Mouse (Mus musculus): ENCODE measurements around the gene Lrriq1. TPM values are rescaled to one million over a fixed set of nuclear protein-coding genes. Genes with fewer than 3 reads are reported as not detected.

Lrriq1 gene
- polyA plus RNA-seq, 1 experiment from 2014 or later, result 0.24 TPM

DNA sequence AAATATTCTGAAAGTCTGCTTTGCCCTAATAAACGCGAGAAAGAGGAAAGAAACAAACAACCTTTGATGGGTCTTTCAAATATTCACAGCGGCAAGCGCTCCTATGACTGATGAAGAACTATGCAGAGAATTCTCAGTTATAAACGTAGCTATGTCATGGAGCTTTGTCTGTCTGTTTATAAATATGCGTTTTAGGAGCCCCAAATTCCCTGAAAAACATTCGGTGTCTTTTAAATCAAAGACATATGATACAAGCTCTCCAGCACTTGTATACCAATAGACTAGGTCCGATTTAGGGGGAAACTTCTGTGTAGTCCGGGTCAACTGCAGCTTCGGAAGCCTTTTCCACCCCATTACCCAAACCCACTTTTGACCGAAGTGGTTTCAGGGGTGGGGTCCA is 205.2 kb downstream of the Lrriq1 start:
- no peak for ATAC-seq (replicated peaks; ENCODE audit: extremely low read depth, insufficient read depth, low FRiP score)
- Histone ChIP-seq H3K4me1 (ENCODE audit: control insufficient read depth, insufficient read depth, low read length) (no peaks in the 10 kb centered on the region), H3K9ac (ENCODE audit: low read length) (no peak overlapping the region), H3K4me3 (ENCODE audit: low read length) (no peak overlapping the region), H3K9me3 (replicated peaks; ENCODE audit: control insufficient read depth, low read length) (no peaks in the 10 kb centered on the region), H3K27ac (ENCODE audit: low read length) (no peak overlapping the region), H3K4me2 (ENCODE audit: low read depth, low read length) (no peak overlapping the region), H3K36me3 (ENCODE audit: control insufficient read depth, insufficient read depth) (no peaks in the 10 kb centered on the region), H3K27me3 (ENCODE audit: control insufficient read depth, insufficient read depth, low read length) (peaks cover 72% of the 10 kb centered on the region)
- 9% methylated on average over 11 of the region's 11 CpGs for WGBS

DNA sequence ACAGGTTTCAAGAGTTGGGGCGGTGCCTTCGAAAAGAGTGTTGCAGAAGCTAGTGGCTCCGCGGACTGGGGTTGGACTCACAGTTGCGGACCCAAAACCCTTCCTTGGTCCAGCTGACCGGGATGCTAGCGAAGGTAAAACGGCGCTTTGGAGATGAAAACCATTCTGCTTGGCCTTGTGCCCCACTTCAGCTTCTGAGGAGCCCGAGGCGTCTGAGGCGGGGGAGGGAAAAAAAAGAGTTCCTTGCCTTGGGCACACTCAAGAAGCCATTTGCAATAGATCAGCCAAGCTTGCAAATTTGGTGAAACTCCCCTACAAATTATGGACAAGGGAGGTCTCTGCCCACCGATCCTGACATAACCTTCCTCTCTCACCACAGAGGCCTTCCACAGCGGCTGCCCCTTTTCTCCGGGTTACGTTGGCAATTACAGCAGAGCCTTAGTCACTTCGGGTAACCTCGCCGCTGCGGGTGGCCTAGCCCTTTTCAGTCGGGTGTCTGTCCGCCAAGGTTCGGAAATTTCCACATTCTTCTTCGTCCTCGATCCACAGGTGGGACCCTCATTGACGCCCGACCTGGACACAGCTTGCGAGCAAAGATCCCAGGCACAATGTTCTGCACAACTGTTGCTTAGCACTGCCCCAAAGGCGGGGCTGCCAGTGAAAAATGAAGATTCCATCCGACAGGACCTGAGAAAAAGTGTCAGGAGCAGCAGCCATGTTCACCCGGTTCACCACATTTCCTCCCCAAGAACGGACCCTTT is 206.2 kb downstream of the Lrriq1 start, which contains the start of gene Alx1:
TSS of gene Alx1 (minus strand) at position 486 of the 761 bp plus-strand sequence.
- Histone ChIP-seq H3K27me3 (ENCODE audit: control insufficient read depth, insufficient read depth, low read length) (peaks cover 67% of the 10 kb centered on the region), H3K27ac (ENCODE audit: low read length) (no peak within 1 kb of the TSS), H3K4me1 (ENCODE audit: control insufficient read depth, insufficient read depth, low read length) (no peaks in the 10 kb centered on the region), H3K9ac (ENCODE audit: low read length) (no peak within 1 kb of the TSS), H3K4me2 (ENCODE audit: low read depth, low read length) (peak within 1 kb of the TSS; percentile 83; the same call in 1 of the 2 replicates), H3K36me3 (ENCODE audit: control insufficient read depth, insufficient read depth) (no peaks in the 10 kb centered on the region), H3K4me3 (ENCODE audit: low read length) (peak within 1 kb of the TSS; percentile 59), H3K9me3 (replicated peaks; ENCODE audit: control insufficient read depth, low read length) (no peaks in the 10 kb centered on the region)
- WGBS, result 4% methylated on average over 32 of the region's 32 CpGs
- ATAC-seq (replicated peaks; ENCODE audit: extremely low read depth, insufficient read depth, low FRiP score), result no peak

DNA sequence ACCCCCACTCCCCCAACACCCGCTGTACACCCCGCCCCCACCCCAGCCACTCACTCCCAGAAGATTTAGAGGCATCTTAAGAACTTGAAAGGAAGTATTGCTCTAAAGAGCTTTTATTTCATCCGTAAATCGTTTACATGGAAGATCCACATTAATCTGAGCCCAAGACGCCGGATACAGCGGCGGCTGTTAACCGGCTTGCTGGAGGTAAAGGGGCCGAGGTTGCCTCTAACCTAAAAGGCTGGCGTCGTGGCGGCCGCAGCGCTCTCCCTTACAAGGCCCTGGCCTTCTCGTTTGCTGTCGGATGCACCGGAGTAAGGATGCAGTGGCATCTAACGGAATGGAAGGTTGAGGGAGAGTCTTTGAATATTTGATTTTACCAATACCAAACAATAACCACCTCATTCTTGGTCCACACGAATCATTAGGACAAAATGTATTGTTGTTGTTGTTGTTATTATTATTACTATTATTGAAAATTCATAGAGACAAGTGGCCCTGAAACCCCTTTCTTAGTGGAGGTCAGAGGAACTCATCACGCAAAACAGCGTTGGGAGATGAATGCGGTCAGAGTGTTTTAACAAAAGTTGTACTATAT is 206.9 kb downstream of the Lrriq1 start:
- WGBS, result 3% methylated on average over 23 of the region's 23 CpGs
- no peaks in the 10 kb centered on the region for H3K4me1 ChIP-seq (ENCODE audit: control insufficient read depth, insufficient read depth, low read length)
- H3K27me3 ChIP-seq (ENCODE audit: control insufficient read depth, insufficient read depth, low read length), result peaks cover 61% of the 10 kb centered on the region
- H3K27ac ChIP-seq (ENCODE audit: low read length), result no peak overlapping the region
- peak overlapping the region; percentile 83; the same call in 1 of the 2 replicates for H3K4me2 ChIP-seq (ENCODE audit: low read depth, low read length)
- H3K9ac ChIP-seq (ENCODE audit: low read length), result no peak overlapping the region
- H3K4me3 ChIP-seq (ENCODE audit: low read length), result peak overlapping the region; percentile 59
- no peaks in the 10 kb centered on the region for H3K36me3 ChIP-seq (ENCODE audit: control insufficient read depth, insufficient read depth)
- H3K9me3 ChIP-seq (replicated peaks; ENCODE audit: control insufficient read depth, low read length), result no peaks in the 10 kb centered on the region
- ATAC-seq (replicated peaks; ENCODE audit: extremely low read depth, insufficient read depth, low FRiP score), result no peak

DNA sequence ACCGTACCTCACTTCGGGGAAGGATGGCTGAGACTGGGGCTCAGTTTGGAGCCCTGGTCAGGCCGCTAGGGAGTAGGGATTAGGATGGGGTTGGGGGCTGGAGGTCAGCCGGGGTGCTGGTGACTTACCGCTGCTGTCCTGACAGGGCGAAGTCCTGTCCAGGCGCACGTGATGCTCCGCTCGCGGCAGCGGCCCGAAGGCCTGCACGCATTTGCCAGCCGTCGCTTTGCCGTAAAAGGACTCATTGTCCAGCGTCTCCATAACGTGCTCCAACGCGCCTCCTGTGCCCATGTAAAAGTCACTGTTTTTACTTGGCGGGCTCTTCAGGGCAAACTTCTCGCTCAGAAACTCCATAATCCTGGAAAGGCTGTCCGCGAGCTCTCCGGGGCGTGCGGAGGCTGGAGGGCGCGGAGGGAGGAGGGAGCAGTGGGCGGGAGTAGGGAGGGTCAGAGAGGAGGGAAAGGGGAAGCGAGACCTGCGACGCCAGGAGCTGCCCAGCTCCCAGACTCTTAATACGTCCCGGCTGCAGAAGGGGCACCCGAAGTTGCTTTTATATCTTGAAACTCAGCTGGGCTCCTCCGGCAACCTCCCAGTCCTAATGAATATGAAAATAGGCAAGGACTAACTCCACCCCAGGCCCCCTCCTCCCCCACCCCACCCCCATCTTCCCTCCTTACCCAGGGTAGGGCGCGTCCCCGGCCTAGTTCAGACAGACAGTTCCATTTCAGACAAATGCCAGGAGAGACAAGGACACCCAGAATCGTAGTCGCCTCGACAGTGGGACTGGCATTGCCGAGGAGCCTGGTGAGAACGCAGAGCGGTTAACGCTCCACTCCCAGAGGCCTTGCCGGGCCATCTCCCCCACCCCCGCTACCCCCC is 207.6 kb downstream of the Lrriq1 start:
- under 1% methylated on average over 49 of the region's 50 CpGs for WGBS
- H3K4me1 ChIP-seq (ENCODE audit: control insufficient read depth, insufficient read depth, low read length), result no peaks in the 10 kb centered on the region
- no peak overlapping the region for H3K27ac ChIP-seq (ENCODE audit: low read length)
- H3K27me3 ChIP-seq (ENCODE audit: control insufficient read depth, insufficient read depth, low read length), result peaks cover 60% of the 10 kb centered on the region
- no peaks in the 10 kb centered on the region for H3K9me3 ChIP-seq (replicated peaks; ENCODE audit: control insufficient read depth, low read length)
- H3K36me3 ChIP-seq (ENCODE audit: control insufficient read depth, insufficient read depth), result no peaks in the 10 kb centered on the region
- H3K4me2 ChIP-seq (ENCODE audit: low read depth, low read length), result peak overlapping the region; percentile 83
- H3K4me3 ChIP-seq (ENCODE audit: low read length), result peak overlapping the region; percentile 59
- ATAC-seq (replicated peaks; ENCODE audit: extremely low read depth, insufficient read depth, low FRiP score), result peak; percentile 67
- H3K9ac ChIP-seq (ENCODE audit: low read length), result no peak overlapping the region

DNA sequence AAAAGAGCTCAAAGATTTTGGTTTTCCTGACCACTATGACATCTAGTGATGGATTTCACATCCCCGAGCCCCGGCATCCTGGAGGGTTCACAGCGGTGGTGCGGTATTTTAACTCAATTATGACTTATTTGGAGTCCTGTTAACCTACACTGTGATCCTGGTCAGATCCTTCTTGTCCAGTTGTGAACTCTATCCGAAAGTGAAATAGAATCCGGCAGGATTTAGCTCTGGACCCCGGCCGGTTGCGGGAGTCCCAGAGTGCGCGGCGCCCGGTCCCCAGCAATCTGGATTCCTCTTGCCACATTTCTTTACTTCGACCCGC is 208.2 kb downstream of the Lrriq1 start:
- no peaks in the 10 kb centered on the region for H3K4me1 ChIP-seq (ENCODE audit: control insufficient read depth, insufficient read depth, low read length)
- H3K9me3 ChIP-seq (replicated peaks; ENCODE audit: control insufficient read depth, low read length), result no peaks in the 10 kb centered on the region
- 0% methylated on average over 15 of the region's 15 CpGs for WGBS
- no peak overlapping the region for H3K9ac ChIP-seq (ENCODE audit: low read length)
- no peaks in the 10 kb centered on the region for H3K36me3 ChIP-seq (ENCODE audit: control insufficient read depth, insufficient read depth)
- peak overlapping the region; percentile 83 for H3K4me2 ChIP-seq (ENCODE audit: low read depth, low read length)
- H3K27ac ChIP-seq (ENCODE audit: low read length), result no peak overlapping the region
- H3K27me3 ChIP-seq (ENCODE audit: control insufficient read depth, insufficient read depth, low read length), result peaks cover 54% of the 10 kb centered on the region
- ATAC-seq (replicated peaks; ENCODE audit: extremely low read depth, insufficient read depth, low FRiP score), result no peak
- peak overlapping the region; percentile 59 for H3K4me3 ChIP-seq (ENCODE audit: low read length)

DNA sequence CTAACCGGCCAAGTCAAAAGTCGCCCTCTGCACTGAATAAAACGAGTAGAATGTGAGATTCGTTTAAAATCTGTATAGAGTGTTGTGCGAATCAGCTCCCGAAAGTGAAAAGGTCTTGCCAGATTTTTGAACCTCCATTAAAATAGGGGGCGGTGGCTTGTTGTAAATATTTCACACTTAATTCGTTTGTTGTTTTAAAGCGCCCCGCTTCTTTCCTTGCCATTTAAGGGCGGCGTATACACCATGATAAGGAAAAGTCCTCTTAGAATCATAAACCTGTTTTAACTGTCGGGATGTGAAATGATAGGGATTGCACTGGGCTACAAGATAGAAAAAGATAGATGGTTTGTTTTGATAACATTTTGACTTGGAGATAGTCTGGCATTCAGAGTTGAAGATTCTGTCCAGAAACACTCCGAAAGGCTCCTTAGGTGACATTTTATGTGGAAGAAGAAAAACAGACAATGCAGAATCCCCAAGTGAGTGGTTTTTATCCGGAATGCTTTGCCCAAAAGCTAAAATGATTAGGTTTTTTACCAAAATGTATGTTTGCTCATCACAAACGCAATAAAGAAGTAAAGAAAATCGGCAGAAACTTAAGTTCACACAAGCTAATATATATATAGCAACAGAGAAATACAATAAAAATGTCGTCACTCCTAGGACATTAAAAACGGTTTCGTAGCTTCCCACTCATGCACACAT is 208.7 kb downstream of the Lrriq1 start:
- ATAC-seq (replicated peaks; ENCODE audit: extremely low read depth, insufficient read depth, low FRiP score), result no peak
- no peak overlapping the region for H3K4me2 ChIP-seq (ENCODE audit: low read depth, low read length)

DNA sequence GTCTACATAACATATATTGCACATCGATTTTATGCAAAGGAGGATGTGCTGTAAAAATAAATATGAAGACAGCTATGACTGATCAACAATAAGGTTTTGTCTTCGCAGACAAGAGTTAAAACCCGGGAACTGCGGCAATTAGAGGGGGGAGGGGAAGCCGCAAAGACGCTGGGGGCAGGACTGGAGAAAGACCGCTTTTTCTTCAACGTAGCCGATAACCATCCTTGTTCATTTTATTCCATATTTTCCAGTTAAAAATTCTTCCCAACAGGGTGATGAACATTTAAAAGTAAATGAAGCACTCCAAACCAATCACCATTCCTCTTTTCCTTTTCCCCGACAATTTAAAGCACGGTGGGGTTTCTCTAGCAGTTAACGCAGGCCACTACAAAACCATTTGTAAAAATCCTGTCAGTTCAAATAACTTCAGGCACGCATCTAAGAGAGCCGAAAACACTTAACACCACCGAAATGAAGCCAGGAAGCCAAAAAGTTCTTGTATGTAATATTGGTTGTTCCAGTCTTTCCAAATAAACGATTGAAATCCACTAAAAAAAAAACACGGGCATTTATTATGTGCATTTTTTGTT is 209.4 kb downstream of the Lrriq1 start:
- no peak overlapping the region for H3K4me3 ChIP-seq (ENCODE audit: low read length)
- H3K4me2 ChIP-seq (ENCODE audit: low read depth, low read length), result no peak overlapping the region
- peaks cover 48% of the 10 kb centered on the region for H3K27me3 ChIP-seq (ENCODE audit: control insufficient read depth, insufficient read depth, low read length)
- no peaks in the 10 kb centered on the region for H3K36me3 ChIP-seq (ENCODE audit: control insufficient read depth, insufficient read depth)
- no peak overlapping the region for H3K27ac ChIP-seq (ENCODE audit: low read length)
- ATAC-seq (replicated peaks; ENCODE audit: extremely low read depth, insufficient read depth, low FRiP score), result no peak
- H3K9me3 ChIP-seq (replicated peaks; ENCODE audit: control insufficient read depth, low read length), result no peaks in the 10 kb centered on the region
- WGBS, result 1% methylated on average over 17 of the region's 17 CpGs
- H3K4me1 ChIP-seq (ENCODE audit: control insufficient read depth, insufficient read depth, low read length), result no peaks in the 10 kb centered on the region
- H3K9ac ChIP-seq (ENCODE audit: low read length), result no peak overlapping the region

More for the DNA sequence above, 208.7 kb downstream of the Lrriq1 start:
- Histone ChIP-seq H3K36me3 (ENCODE audit: control insufficient read depth, insufficient read depth) (no peaks in the 10 kb centered on the region), H3K27ac (ENCODE audit: low read length) (no peak overlapping the region), H3K9me3 (replicated peaks; ENCODE audit: control insufficient read depth, low read length) (no peaks in the 10 kb centered on the region), H3K9ac (ENCODE audit: low read length) (no peak overlapping the region), H3K4me1 (ENCODE audit: control insufficient read depth, insufficient read depth, low read length) (no peaks in the 10 kb centered on the region), H3K4me3 (ENCODE audit: low read length) (no peak overlapping the region; the same call in 1 of the 2 replicates), H3K27me3 (ENCODE audit: control insufficient read depth, insufficient read depth, low read length) (peaks cover 53% of the 10 kb centered on the region)
- WGBS, result 1% methylated on average over 20 of the region's 20 CpGs

DNA sequence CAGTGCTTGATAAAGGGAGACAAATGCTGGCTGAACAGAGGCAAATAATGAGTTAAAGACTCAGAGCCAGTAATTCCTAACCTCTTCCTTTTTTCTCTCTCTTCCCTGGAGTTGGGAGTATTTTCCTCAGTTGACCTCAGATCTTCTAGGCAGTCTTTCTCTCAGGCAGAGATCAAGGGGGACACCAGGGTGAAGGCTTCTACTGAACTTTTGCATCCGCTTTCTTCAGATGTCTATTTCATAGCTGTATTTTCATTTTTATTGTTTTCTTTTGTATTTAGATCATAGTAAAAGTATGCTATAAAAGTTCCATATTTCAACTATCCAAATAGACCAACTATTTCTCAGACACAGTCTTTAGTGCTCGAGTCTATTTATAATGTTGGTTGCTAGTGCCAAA is 233.6 kb downstream of the Lrriq1 start:
- Histone ChIP-seq H3K36me3 (ENCODE audit: control insufficient read depth, insufficient read depth) (no peaks in the 10 kb centered on the region), H3K27me3 (ENCODE audit: control insufficient read depth, insufficient read depth, low read length) (no peaks in the 10 kb centered on the region), H3K27ac (ENCODE audit: low read length) (no peak overlapping the region), H3K4me1 (ENCODE audit: control insufficient read depth, insufficient read depth, low read length) (no peaks in the 10 kb centered on the region), H3K9me3 (replicated peaks; ENCODE audit: control insufficient read depth, low read length) (no peaks in the 10 kb centered on the region), H3K9ac (ENCODE audit: low read length) (no peak overlapping the region), H3K4me3 (ENCODE audit: low read length) (no peak overlapping the region), H3K4me2 (ENCODE audit: low read depth, low read length) (no peak overlapping the region)
- ATAC-seq (replicated peaks; ENCODE audit: extremely low read depth, insufficient read depth, low FRiP score), result no peak
- 66% methylated on average over 2 of the region's 2 CpGs for WGBS

Measured in heart, embryonic 16.5 days (tissue).